Mouse (Mus musculus): Measurements from ENCODE around the gene Kbtbd13. TPM values are rescaled to one million over a fixed set of nuclear protein-coding genes. Genes with fewer than 3 reads are reported as not detected.

Kbtbd13 gene
- total RNA-seq, 2 experiments from 2014 or later, result 7.8 to 19.5 TPM

DNA sequence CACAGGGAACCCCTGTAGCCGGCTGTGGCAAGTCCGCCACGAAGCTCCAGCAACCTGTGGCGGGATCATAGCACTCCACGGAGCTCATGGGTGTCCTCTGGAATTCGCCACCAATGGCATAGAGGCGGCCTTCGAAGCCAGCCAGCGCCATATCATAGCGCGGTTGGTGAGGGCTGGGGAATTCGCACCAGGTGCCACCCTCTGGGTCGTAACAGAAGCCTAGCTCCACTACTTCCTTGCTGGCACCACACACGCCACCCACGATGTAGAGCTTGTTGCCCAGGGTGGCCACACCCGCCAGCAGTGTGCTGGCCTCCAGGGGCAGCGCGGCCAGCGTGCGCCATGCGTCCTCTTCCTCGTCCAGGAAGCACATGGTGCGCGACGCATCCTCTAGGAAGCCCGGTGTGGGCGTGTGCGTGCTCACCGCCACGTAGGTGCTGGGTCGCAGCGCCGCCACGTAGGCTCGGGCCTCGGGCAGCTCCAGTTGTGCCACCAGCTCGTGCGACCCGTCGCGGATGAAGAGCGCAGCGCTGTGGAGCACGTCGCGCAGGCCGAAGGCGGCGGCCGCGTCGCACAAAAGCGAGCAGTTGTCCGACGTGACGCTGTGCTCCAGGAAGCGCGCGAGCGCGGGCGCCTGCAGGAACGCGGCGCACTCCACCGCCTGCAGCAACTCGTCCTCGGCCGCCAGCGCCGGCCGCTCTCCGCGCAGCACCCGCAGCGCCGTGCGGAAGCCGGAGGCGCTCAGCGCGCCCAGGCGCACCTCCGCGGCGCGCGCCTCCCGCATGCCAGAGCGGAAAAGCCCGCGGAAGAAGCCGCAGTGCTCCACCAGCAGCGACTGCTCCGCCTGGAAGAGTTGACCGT lies 470 bp downstream of the Kbtbd13 start:
- H3K27ac ChIP-seq, result peak overlapping the region; percentile 96
- H3K4me3 ChIP-seq, result peak overlapping the region; percentile 75
- intact Hi-C loops (cut with DNase I), result loop anchor here (2.0 kb wide), 1 partner anchor 44 kb away; the partner anchor contains the start of gene Pdcd7
- peak; percentile 68 for DNase-seq
- TF ChIP-seq CTCF (IDR thresholded peaks at IDR 0.05), result no peak

DNA sequence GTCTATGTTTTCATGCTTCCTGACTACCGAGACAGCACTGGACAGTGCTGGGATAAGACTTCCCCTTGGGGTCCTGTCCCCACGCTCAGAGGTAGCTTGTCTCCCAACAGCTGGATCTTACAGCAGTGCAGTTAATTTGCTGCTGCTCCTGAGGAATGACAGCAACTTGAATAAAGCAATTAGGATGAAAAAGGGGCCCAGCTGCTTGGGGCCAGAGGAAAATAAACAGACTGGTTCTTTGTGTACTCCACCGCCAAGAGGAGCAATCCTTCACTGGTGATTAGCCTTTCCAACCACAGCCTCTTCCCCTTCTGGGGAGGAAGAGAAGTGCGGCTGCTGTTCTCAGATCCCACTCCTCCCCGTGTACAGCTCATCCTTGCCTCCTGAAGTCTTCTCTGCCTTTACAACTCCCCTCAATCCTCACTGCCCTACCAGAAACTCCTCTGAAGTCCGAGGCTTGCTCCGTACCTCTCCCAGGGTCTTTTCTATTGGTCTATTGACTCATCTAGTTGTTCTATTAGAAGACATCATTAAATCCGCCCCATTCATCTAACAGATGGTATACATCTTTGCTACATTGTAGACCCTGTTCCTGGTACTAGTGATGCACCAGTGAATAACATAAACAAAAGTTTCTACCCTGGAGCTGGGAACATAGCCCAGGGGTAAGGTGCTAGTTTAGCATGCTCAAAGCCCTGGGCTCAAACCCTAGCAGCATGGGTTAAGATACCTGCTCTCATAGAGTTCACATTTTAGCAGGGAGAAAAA lies 4.9 kb downstream of the Kbtbd13 start:
- intact Hi-C loops (cut with DNase I), result no loop called here
- no peak overlapping the region for H3K4me3 ChIP-seq
- DNase-seq, result no peak
- peak overlapping the region; percentile 73 for H3K27ac ChIP-seq
- TF ChIP-seq CTCF (IDR thresholded peaks at IDR 0.05), result 0 out of 2 replicates have a peak, but pooled peaks have one; percentile 2

DNA sequence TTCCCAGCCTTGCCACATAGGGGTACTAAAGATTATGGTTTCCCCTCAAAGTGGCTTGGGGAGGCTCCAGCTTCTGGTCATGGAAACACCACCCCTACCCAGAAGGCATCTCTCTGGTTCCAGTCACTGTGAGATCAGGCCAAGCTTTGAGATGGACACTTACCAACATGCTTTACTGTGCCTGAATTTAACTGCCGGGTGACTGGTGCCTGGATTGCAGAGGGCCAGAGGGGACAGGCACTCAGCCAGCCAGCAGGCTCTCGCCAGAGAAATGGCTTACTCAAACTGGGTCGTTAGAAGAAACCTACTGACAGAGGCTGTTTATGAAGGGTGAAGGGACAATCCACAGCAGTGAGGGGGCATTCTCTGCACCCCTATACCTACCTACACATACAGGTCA lies 7.2 kb downstream of the Kbtbd13 start:
- intact Hi-C loops (cut with DNase I), result no loop called here
- peak overlapping the region; percentile 35 for H3K4me3 ChIP-seq
- peak overlapping the region; percentile 88 for H3K27ac ChIP-seq
- no peak for TF ChIP-seq CTCF (IDR thresholded peaks at IDR 0.05)
- DNase-seq, result peak; percentile 86

DNA sequence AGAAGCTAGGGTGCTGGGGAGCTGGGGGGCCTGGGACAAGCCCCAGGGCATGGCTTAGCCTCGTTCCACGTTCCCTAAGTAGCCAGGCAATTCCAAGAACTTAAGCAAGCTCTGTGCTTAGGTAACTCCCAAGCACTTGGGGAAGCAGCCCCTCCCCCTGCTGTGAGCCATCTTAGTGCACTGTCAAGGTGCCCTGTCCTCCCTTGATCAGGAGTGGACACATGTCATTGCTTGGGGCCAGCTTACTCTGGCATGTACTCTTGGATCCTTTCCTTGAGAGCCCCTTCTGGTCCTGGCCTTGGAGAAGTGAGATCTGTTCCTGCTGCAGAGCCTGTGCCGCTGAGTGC lies 8.7 kb downstream of the Kbtbd13 start:
- no peak for TF ChIP-seq CTCF (IDR thresholded peaks at IDR 0.05)
- Histone ChIP-seq H3K4me3 (no peak overlapping the region), H3K27ac (peak overlapping the region; percentile 85)
- intact Hi-C loops (cut with DNase I), result no loop called here
- DNase-seq, result peak; percentile 64

DNA sequence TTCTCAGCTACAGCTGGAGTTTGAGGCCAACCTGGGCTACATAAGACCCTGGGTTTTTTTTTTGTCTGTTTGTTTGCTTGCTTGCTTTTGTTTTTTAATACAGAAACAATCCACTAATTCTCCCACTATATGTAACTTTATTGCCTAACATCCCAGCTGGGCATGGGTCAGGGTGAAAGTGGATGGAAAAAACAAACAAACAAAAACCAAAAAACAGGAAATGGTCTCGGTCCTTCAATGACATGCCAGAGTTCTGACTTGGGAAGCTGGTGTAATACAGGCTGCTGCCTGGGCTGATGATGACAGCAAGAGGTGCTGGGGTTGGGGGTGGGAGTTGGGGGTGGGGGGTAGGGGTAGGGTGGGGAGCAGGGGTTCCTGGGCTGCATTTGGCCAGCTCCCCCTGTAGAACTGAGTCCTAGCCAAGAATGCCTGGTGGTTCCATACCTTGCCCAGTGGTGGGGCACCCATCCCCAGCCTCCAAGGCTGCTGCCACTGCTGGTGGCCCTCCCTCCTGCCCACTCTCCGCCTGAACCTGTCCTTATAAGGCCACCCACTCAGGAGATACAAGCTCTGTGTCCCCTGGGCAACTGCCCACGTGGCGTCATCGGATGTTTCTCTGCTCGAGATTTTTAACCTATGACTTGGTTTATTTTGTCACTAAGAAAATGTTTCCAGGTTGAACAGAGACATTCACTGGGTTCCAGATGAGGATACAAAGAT lies 9.3 kb downstream of the Kbtbd13 start:
- peak; percentile 60 for DNase-seq
- no peak overlapping the region for H3K4me3 ChIP-seq
- TF ChIP-seq CTCF (IDR thresholded peaks at IDR 0.05), result no peak
- intact Hi-C loops (cut with DNase I), result no loop called here
- H3K27ac ChIP-seq, result peak overlapping the region; percentile 85

- TF ChIP-seq CTCF (IDR thresholded peaks at IDR 0.05), result no peak
- intact Hi-C loops (cut with DNase I), result no loop called here
- Histone ChIP-seq H3K27ac (peak overlapping the region; percentile 85), H3K4me3 (no peak overlapping the region)
- DNase-seq, result peak; percentile 61
Measured at GRCm38 (mm10) chr9:65381017-65381590, 10.3 kb downstream of the Kbtbd13 start.

- peak; percentile 50 for DNase-seq
- Histone ChIP-seq H3K27ac (peak overlapping the region; percentile 87), H3K4me3 (peak overlapping the region; percentile 48)
- intact Hi-C loops (cut with DNase I), result no loop called here
- no peak for TF ChIP-seq CTCF (IDR thresholded peaks at IDR 0.05)
Measured at GRCm38 (mm10) chr9:65375163-65375934, 16.1 kb downstream of the Kbtbd13 start.

DNA sequence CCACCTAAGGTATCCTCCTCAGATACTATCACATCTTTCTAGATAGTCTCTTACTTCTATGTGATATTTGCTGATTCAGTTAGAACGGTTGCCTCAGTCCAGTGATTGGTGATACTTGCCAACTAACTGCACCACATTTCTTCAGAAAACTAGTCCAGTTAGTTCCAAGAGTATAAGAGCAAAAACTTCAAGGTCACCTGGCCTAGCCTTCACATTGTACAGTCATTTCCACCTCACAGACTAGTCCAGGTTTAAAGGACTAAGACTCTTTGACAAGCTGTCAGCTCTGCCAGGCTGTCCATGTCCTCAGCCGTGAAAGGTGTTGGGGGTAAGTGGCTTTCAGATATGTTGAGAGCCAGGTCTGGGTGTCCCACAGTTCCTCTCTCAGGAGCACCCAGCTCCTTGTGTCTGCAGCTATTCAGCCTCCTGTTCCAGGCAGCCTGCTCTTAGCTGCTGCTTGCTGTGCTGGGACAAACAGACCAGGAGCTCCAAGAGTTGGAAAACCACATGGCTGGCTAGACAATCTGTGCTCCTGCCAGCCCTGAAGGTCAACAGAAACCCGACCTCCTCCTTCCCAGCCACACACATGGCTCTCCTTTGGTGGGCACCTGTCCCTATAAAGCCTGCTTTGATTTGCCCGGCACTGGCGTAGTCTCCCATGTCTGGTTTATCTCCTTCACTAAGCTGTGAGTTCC lies 16.8 kb downstream of the Kbtbd13 start:
- DNase-seq, result peak; percentile 84
- intact Hi-C loops (cut with DNase I), result no loop called here

DNA sequence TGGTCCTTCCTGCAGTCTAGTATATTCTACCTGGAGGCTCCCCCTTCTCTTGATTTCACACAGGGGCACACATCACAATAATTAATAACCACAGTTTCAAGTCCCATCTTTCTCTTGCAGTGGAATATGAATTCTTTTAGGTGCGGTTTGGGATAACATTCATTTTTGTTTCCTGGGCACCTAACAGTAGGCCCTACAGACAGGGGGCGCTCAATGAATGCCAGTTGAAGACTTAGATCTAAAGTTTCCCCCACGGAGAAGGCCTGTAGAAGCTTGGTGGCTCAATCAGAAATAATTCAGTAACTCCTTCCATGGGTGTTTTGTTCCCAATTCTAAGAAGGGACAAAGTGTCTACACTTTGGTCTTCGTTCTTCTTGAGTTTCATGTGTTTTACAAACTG lies 19.0 kb downstream of the Kbtbd13 start:
- no peak overlapping the region for H3K27ac ChIP-seq
- DNase-seq, result peak; percentile 64
- TF ChIP-seq CTCF (IDR thresholded peaks at IDR 0.05), result peak; percentile 69
- no peak overlapping the region for H3K4me3 ChIP-seq
- intact Hi-C loops (cut with DNase I), result loop anchor here (1.0 kb wide), 1 partner anchor 60 kb away; no protein-coding TSS in a partner anchor

More for the DNA sequence above, 16.8 kb downstream of the Kbtbd13 start:
- H3K27ac ChIP-seq, result peak overlapping the region; percentile 87
- H3K4me3 ChIP-seq, result peak overlapping the region; percentile 48
- TF ChIP-seq CTCF (IDR thresholded peaks at IDR 0.05), result no peak

GRCm38 (mm10) chr9:65371756-65372155 lies 19.7 kb downstream of the Kbtbd13 start:
- Histone ChIP-seq H3K27ac (no peak overlapping the region), H3K4me3 (no peak overlapping the region)
- no peak for DNase-seq
- no peak for TF ChIP-seq CTCF (IDR thresholded peaks at IDR 0.05)
- intact Hi-C loops (cut with DNase I), result loop anchor here (1.0 kb wide), 1 partner anchor 61 kb away; no protein-coding TSS in a partner anchor

- no peak for TF ChIP-seq CTCF (IDR thresholded peaks at IDR 0.05)
- Histone ChIP-seq H3K4me3 (no peak overlapping the region), H3K27ac (no peak overlapping the region)
- no peak for DNase-seq
- intact Hi-C loops (cut with DNase I), result no loop called here
Measured at GRCm38 (mm10) chr9:65365721-65366120, 25.7 kb downstream of the Kbtbd13 start.

Data from gastrocnemius, adult 2 months (tissue).